Mouse (Mus musculus): ENCODE data around the gene Ptprcap.

DNA sequence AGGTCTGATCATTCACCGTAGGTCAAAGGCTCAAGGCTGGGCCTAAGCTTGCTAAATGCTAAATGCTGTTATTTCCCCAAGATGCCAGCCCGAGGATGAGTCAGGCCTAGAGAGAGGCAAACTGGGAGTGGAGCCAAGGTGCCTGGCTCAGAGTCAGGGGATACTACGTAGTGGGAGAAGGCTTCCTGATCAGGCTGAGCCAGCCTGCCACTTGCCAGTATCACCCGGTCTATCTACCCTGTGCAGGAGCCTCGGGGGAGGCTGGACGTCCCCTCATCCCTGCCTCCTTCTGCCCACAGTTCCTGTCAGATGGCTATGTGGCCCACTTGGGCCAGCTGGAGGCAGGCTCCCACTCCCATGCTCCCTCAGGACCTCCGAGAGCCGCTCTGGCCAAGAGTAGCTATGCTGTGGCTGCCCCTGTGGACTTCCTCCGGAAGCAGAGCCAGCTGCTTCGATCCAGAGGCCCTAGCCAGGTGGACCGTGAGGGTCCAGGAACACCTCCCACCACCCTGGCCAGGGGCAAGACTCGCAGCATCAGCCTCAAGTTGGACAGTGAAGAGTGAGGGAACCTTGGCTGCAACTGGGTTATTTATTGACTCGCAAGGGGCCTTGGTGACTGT lies 40.1 kb upstream of the Ptprcap start:
- no peak for TF ChIP-seq POLR2A (IDR thresholded peaks at IDR 0.05; ENCODE audit: insufficient read depth, low read depth, low read length)
- TF ChIP-seq EP300 (IDR thresholded peaks at IDR 0.05; ENCODE audit: insufficient read depth, low read depth, low read length): 0 out of 2 replicates have a peak, but pooled peaks have one; percentile 22
